Mouse (Mus musculus) stomach, embryonic 14.5 days (tissue): ENCODE measurements around the gene Scamp4. TPM values are rescaled to one million over a fixed set of nuclear protein-coding genes. Genes with fewer than 3 reads are reported as not detected.
"Not testable (repeated sequence)": the region's sequence is repeated elsewhere in the genome, so short reads cannot be mapped to it uniquely, and the experiment has no call there.

Source experiments
- ATAC-seq: fragments of 200-750 bp; cut with Nextera tagmentation; 2 replicates; pipeline ENCODE4 v1.8.0; 2017; ENCODE audit warnings: low read depth, moderate TSS enrichment; ENCODE audit not compliant: insufficient number of reproducible peaks, insufficient read depth, low FRiP score
- H3K27ac ChIP-seq: fragments of 300-500 bp; sonication (generic); 2 replicates; pipeline ENCODE4 v1.5.1; 2014; ENCODE audit warnings: mild to moderate bottlenecking, low read length, moderate library complexity, mixed read lengths
- H3K27me3 ChIP-seq: fragments of 300-500 bp; sonication (generic); 2 replicates; pipeline ENCODE4 v1.6.1; 2014; ENCODE audit warnings: low read length, control low read depth, mixed read lengths; ENCODE audit not compliant: control insufficient read depth, insufficient read depth
- H3K36me3 ChIP-seq: fragments of 300-500 bp; sonication (generic); 2 replicates; pipeline ENCODE4 v1.6.1; 2014; ENCODE audit warnings: mild to moderate bottlenecking, control low read depth, low read length, moderate library complexity, mixed read lengths; ENCODE audit not compliant: control insufficient read depth, insufficient read depth
- H3K4me1 ChIP-seq: fragments of 300-500 bp; sonication (generic); 2 replicates; pipeline ENCODE4 v1.6.1; 2014; ENCODE audit warnings: low read length, control low read depth, mixed read lengths; ENCODE audit not compliant: control insufficient read depth, insufficient read depth
- H3K4me2 ChIP-seq: fragments of 300-500 bp; sonication (generic); replicated peaks from 2 replicates; pipeline ENCODE4 v1.6.1; 2014; ENCODE audit warnings: low read depth, low read length, control low read depth
- H3K4me3 ChIP-seq: fragments of 300-500 bp; sonication (generic); 2 replicates; pipeline ENCODE4 v1.5.1; 2014; ENCODE audit warnings: low read depth, low read length, control low read depth
- H3K9ac ChIP-seq: fragments of 300-500 bp; sonication (generic); replicated peaks from 2 replicates; pipeline ENCODE4 v1.6.1; 2014; ENCODE audit warnings: low read depth, mild to moderate bottlenecking, control low read depth, low read length, moderate library complexity, mixed read lengths
- H3K9me3 ChIP-seq: fragments of 300-500 bp; sonication (generic); 2 replicates; pipeline ENCODE4 v1.6.1; 2016; ENCODE audit warnings: low read depth, low read length, control low read depth; ENCODE audit not compliant: control insufficient read depth
- WGBS: fragments of 180-500 bp; shearing (Covaris S2); extraction: QIAGEN DNeasy Blood & Tissue Kit; methylation state at CpG from one replicate; pipeline ENCODE4 v1.1.7; 2014; 5-methylcytosine and 5-hydroxymethylcytosine counted together
- polyA plus RNA-seq: library from polyadenylated mRNA; unstranded; fragments of >200 nt; fragmentation: Nextera tagmentation; extraction: Ambion mirVana; gene quantifications from 2 replicates; pipeline ENCODE4 v1.2.1, GENCODE M21; 2014

Scamp4 gene
- polyA plus RNA-seq, 1 experiment from 2014 or later, result 106 TPM

DNA sequence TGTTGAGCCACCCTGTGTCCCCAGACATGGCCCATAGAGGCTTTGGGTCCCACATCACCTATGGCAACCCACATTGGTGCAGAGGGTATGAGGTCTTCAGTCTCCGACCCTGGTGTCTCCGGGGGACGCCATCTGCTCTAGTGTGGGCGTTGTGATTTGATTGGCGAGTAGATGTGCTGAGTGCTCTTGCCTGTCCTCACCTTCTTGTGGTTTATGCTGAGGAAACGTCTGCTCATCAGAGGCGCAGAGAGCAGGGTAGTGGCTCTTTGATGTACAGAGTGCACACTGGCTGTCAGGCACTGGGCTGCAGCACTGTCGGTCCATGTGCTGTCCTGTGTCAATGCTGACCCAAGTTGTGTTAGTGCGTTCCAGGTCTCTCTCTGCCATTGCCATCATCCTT lies 26.3 kb downstream of the Scamp4 start:
- no peaks in the 10 kb centered on the region for H3K9me3 ChIP-seq
- no peaks in the 10 kb centered on the region for H3K27me3 ChIP-seq
- 87% methylated on average over 9 of the region's 9 CpGs for WGBS
- no peak overlapping the region for H3K4me2 ChIP-seq
- ATAC-seq, result no peak
- no peak overlapping the region for H3K9ac ChIP-seq
- H3K36me3 ChIP-seq, result peaks cover 7% of the 10 kb centered on the region; the same call in 1 of the 2 replicates
- peaks cover 19% of the 10 kb centered on the region for H3K4me1 ChIP-seq
- H3K27ac ChIP-seq, result no peak overlapping the region
- no peak overlapping the region for H3K4me3 ChIP-seq

DNA sequence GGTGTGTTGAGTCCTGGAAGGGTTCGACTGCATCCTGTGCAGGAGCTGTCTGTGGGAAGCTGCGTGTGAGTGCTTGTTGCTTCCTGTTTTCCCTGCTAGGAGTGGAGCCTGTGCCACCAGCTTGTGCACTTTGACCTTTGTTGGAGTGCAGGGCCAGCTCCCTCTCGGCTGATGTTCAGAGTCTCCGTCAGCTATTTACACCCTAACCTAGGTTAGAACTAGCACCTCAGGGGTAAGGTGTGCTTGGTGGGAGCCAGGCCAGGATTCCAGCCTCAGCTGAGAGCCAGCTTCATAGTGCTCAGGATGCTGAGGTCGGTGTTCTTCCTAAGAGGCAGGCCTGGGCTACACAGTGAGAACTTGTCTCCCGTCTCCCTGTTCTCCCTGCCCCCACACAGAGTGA lies 32.7 kb downstream of the Scamp4 start:
- Histone ChIP-seq H3K27ac (no peak overlapping the region), H3K27me3 (no peaks in the 10 kb centered on the region), H3K4me3 (no peak overlapping the region), H3K4me1 (no peaks in the 10 kb centered on the region), H3K9me3 (no peaks in the 10 kb centered on the region), H3K36me3 (peaks cover 56% of the 10 kb centered on the region), H3K9ac (no peak overlapping the region), H3K4me2 (no peak overlapping the region)
- ATAC-seq, result no peak
- WGBS, result 73% methylated on average over 6 of the region's 6 CpGs

DNA sequence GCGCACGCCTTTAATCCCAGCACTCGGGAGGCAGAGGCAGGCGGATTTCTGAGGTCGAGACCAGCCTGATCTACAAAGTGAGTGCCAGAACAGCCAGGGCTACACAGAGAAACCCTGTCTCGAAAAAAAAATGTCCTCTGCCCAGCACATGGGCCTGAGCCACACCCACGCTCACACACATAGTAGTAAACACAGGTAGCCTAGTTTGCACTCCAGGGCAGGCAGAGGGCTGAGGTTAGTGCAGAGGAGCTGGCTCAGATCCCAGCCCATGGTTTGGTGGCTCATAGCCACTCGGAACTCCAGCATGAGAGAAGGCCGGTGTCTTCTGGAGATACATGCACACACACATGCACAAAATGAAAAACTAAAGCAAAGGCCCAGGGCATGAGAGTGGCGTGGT lies 44.3 kb downstream of the Scamp4 start:
- no peak overlapping the region for H3K4me2 ChIP-seq
- ATAC-seq, result no peak
- no peaks in the 10 kb centered on the region for H3K4me1 ChIP-seq
- H3K27ac ChIP-seq, result no peak overlapping the region
- H3K27me3 ChIP-seq, result no peaks in the 10 kb centered on the region
- H3K4me3 ChIP-seq, result no peak overlapping the region
- no peak overlapping the region for H3K9ac ChIP-seq
- 91% methylated on average over 10 of the region's 10 CpGs for WGBS
- H3K36me3 ChIP-seq, result peaks cover 44% of the 10 kb centered on the region
- no peaks in the 10 kb centered on the region for H3K9me3 ChIP-seq

- H3K4me3 ChIP-seq, H3K9me3 ChIP-seq, H3K4me2 ChIP-seq, H3K27me3 ChIP-seq, ATAC-seq, H3K9ac ChIP-seq, H3K27ac ChIP-seq, H3K4me1 ChIP-seq: not testable (repeated sequence)
- peaks cover 21% of the 10 kb centered on the region for H3K36me3 ChIP-seq
- WGBS, result 88% methylated on average over 6 of the region's 6 CpGs
Measured at GRCm38 (mm10) chr10:80649910-80650309, 47.2 kb downstream of the Scamp4 start.

DNA sequence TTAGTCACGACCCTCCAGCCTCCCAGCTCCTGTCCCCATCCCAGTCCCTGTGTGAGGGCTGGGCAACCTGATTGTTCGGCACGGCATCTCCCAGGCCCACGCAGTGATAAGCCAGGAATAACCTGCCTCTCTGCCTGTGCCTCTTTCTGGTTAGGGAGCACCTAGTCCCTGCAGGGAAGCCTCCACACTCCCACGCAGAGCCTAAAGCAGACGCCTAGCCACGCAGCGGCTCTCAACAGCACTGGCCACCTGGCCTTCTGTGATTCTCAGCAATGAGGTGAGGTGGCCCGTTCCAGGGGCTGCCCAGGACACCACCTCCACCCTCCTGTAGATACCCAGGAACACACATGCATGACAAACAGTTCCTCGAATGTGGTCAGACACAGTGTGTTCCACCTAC lies 47.7 kb downstream of the Scamp4 start:
- Histone ChIP-seq H3K9me3 (no peaks in the 10 kb centered on the region), H3K4me1 (peaks cover 13% of the 10 kb centered on the region), H3K4me3 (no peak overlapping the region), H3K9ac (no peak overlapping the region), H3K27me3 (no peaks in the 10 kb centered on the region), H3K27ac (no peak overlapping the region), H3K4me2 (no peak overlapping the region), H3K36me3 (peaks cover 18% of the 10 kb centered on the region)
- WGBS, result 91% methylated on average over 10 of the region's 10 CpGs
- no peak for ATAC-seq

- Histone ChIP-seq H3K9ac (no peak overlapping the region), H3K4me1 (peaks cover 17% of the 10 kb centered on the region), H3K4me3 (no peak overlapping the region), H3K9me3 (no peaks in the 10 kb centered on the region), H3K36me3 (peaks cover 1% of the 10 kb centered on the region; the same call in 1 of the 2 replicates), H3K4me2 (no peak overlapping the region), H3K27me3 (no peaks in the 10 kb centered on the region), H3K27ac (no peak overlapping the region)
- no peak for ATAC-seq
- 81% methylated on average over 6 of the region's 6 CpGs for WGBS
Measured at GRCm38 (mm10) chr10:80653156-80653720, 50.6 kb downstream of the Scamp4 start.

DNA sequence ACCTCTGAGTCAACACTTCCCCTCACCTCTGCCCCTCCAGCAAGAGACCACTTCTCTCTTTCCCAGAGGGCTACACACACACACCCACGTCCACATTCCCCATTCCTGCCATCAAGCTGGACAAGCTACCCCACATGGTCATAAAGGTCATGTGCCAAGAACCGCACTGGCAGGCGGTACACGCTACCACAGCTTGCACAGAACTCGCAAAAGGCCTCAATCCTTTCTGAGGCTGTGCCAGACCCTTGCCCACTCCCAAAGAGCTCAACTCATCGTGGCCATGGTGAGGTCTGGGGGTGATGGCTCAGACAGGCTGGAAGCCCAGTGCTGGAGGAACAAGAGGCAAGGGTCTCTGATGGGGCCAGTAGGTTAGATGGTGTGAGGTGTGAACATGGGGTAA lies 52.2 kb downstream of the Scamp4 start:
- Histone ChIP-seq H3K4me1 (peaks cover 17% of the 10 kb centered on the region), H3K4me2 (peak overlapping the region; percentile 91), H3K27ac (no peak overlapping the region), H3K36me3 (no peaks in the 10 kb centered on the region; the same call in 1 of the 2 replicates), H3K27me3 (no peaks in the 10 kb centered on the region), H3K9ac (0 out of 2 replicates have a peak overlapping the region, but pooled peaks have one; percentile 96), H3K4me3 (peak overlapping the region; percentile 96), H3K9me3 (no peaks in the 10 kb centered on the region)
- ATAC-seq, result no peak
- 83% methylated on average over 6 of the region's 6 CpGs for WGBS

DNA sequence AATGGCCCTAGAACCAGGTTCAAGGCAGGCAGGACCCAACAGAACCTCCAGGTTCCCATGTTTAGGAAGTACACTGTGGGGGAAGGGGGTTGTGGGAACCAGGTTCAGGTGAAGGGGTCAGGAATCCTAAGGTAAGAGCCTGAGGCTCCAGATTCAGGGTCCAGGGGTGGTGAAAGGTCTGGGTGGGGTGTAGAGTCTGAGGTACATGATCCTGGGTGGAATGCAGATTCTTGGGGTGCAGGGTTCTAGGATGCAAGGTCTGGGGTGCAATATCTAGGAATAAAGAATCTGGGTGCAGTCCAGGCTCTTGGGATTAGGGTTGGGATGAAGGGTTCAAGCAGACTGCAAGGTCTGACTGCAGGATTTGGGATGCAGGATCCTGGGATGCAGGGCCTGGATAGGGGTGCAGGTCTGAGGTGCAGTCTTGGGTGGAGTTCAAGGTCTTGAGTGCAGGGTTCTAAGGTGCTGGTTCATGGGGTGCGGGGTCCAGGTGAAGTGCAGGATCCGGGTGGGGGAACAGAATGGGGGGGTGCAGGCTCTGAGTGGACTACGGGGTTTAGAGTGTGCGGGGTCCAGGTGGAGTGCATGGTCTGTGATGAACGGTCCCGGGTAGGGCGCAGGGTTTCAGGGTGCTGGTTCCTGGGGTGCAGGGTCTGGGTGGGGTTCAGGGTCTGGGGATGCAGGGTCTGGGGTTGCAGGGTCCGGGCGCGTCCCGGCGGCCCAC lies 52.9 kb downstream of the Scamp4 start:
- H3K4me3 ChIP-seq, result peak overlapping the region; percentile 96
- H3K27me3 ChIP-seq, result no peaks in the 10 kb centered on the region
- H3K4me2 ChIP-seq, result peak overlapping the region; percentile 91
- 8% methylated on average over 6 of the region's 12 CpGs for WGBS
- no peaks in the 10 kb centered on the region for H3K9me3 ChIP-seq
- peaks cover 17% of the 10 kb centered on the region for H3K4me1 ChIP-seq
- H3K36me3 ChIP-seq, result no peaks in the 10 kb centered on the region; the same call in 1 of the 2 replicates
- H3K9ac ChIP-seq, result peak overlapping the region; percentile 96
- peak; percentile 29; the same call in 1 of the 2 replicates for ATAC-seq
- H3K27ac ChIP-seq, result peak overlapping the region; percentile 63; the same call in 1 of the 2 replicates
